Mouse (Mus musculus) induced T-regulatory cell, adult 2 months (primary cell): ENCODE measurements around the gene Tuba3a.
A peak's percentile ranks its signal among the peaks of the same experiment; 100 is the strongest.

Source experiments
- DNase-seq: peaks from one replicate; pipeline ENCODE4 v3.0.0-alpha.2; 2012; ENCODE audit warnings: low read depth

Tuba3a gene

DNA sequence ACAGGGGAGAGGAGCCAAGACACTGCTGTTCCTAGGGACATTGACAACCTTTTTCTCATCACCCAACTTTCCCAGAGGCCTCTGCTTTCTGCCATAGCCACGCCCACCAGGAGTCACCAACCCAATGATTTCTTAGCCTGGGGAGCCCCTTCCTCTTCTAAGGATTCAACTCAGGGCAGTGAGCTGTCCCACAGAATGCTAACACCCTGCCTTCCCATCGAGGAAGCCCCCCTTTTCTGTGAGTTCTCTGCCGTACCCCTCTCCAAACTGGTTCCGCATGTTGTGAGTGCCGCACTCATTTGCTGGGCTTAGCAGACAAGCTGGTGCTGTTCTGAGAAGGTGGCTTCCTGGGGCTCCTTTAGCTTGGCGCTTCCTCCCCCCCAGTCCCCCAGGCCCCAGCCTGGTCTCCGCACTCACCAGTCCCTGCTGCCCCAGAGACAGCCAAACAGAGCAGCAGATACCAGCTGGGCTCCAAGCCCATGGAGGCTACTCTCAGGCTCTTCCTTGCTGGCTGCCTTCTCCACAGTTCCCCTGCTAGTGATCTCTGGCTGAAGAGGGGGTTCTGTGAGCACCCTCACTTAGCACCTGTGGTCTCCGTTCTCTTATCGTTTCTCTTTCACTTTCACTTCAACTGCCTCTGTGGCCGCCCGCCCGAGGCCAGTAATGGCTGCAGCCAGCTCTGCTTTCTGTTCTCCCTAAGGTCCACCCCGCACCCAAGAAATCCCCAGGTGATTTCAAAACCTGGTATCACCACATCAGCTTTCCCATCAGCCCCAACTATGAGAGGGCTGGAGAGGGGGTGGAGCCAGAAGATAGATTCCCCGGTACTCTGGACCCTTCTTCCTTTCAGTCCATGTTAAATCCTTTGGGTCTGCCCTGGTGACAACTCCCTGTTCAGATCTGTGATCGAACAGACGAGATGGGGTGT, 54.5 kb downstream of the Tuba3a start, which contains the start of gene Tapbpl:
Tapbpl (minus strand) TSS at position 744 of the 928 bp plus-strand sequence.
- peak; percentile 90 for DNase-seq

GRCm38 (mm10) chr6:125230571-125230970, 55.3 kb downstream of the Tuba3a start:
- DNase-seq: no peak
